Mouse (Mus musculus): ENCODE data around the gene Rptor.
A peak's percentile ranks its signal among the peaks of the same experiment; 100 is the strongest.

Gene Rptor

GRCm38 (mm10) chr11:119907006-119907650 is 304.4 kb downstream of the Rptor start:
- DNase-seq (ENCODE audit: low read depth), result no peak

- no peak for DNase-seq (ENCODE audit: low read depth)
Measured at GRCm38 (mm10) chr11:119907711-119908110, 305.0 kb downstream of the Rptor start.

- peak; percentile 84 for DNase-seq (ENCODE audit: low read depth)
Measured at GRCm38 (mm10) chr11:119909436-119909835, 306.7 kb downstream of the Rptor start.

- no peak for DNase-seq (ENCODE audit: low read depth)
Measured at GRCm38 (mm10) chr11:119912845-119913244, 310.1 kb downstream of the Rptor start.

GRCm38 (mm10) chr11:119913291-119913934 is 310.7 kb downstream of the Rptor start, which contains the start of gene Chmp6:
Gene Chmp6, plus strand, starts transcription at chr11:119913441.
- DNase-seq (ENCODE audit: low read depth), result peak; percentile 84

GRCm38 (mm10) chr11:119913935-119914314 is 311.2 kb downstream of the Rptor start:
- no peak for DNase-seq (ENCODE audit: low read depth)

GRCm38 (mm10) chr11:119914381-119914780 is 311.7 kb downstream of the Rptor start:
- no peak for DNase-seq (ENCODE audit: low read depth)

- DNase-seq (ENCODE audit: low read depth), result no peak
Measured at GRCm38 (mm10) chr11:119915666-119916065, 313.0 kb downstream of the Rptor start.

GRCm38 (mm10) chr11:119916102-119916790 is 313.5 kb downstream of the Rptor start:
- no peak for DNase-seq (ENCODE audit: low read depth)

GRCm38 (mm10) chr11:119916834-119917469 is 314.2 kb downstream of the Rptor start:
- no peak for DNase-seq (ENCODE audit: low read depth)

GRCm38 (mm10) chr11:119918521-119918920 is 315.8 kb downstream of the Rptor start:
- DNase-seq (ENCODE audit: low read depth), result no peak

GRCm38 (mm10) chr11:119919432-119919831 is 316.7 kb downstream of the Rptor start:
- no peak for DNase-seq (ENCODE audit: low read depth)

GRCm38 (mm10) chr11:119919897-119920296 is 317.2 kb downstream of the Rptor start:
- peak; percentile 85 for DNase-seq (ENCODE audit: low read depth)

GRCm38 (mm10) chr11:119920668-119921067 is 318.0 kb downstream of the Rptor start:
- DNase-seq (ENCODE audit: low read depth), result no peak

- DNase-seq (ENCODE audit: low read depth), result no peak
Measured at GRCm38 (mm10) chr11:119925176-119925575, 322.5 kb downstream of the Rptor start.

GRCm38 (mm10) chr11:119926762-119927161 is 324.1 kb downstream of the Rptor start:
- DNase-seq (ENCODE audit: low read depth), result no peak

- DNase-seq (ENCODE audit: low read depth), result peak; percentile 89
Measured at GRCm38 (mm10) chr11:119928023-119928681, 325.4 kb downstream of the Rptor start.

GRCm38 (mm10) chr11:119929603-119930265 is 327.0 kb downstream of the Rptor start:
- DNase-seq (ENCODE audit: low read depth), result peak; percentile 79

GRCm38 (mm10) chr11:119931809-119932208 is 329.1 kb downstream of the Rptor start:
- DNase-seq (ENCODE audit: low read depth), result peak; percentile 67

- no peak for DNase-seq (ENCODE audit: low read depth)
Measured at GRCm38 (mm10) chr11:119933142-119933541, 330.4 kb downstream of the Rptor start.

- DNase-seq (ENCODE audit: low read depth), result peak; percentile 87
Measured at GRCm38 (mm10) chr11:119933819-119934583, 331.3 kb downstream of the Rptor start.

Data from naive thymus-derived CD4-positive, alpha-beta T cell, adult 2 months (primary cell).